Mouse (Mus musculus) olfactory bulb, adult 2 months (tissue): ENCODE data around the gene C8g.

Source experiments
- CTCF ChIP-seq: fragments of 200-500 bp; IDR thresholded peaks from 2 replicates; pipeline ENCODE4 v1.5.1; 2012; ENCODE audit warnings: low read depth, mild to moderate bottlenecking, low read length, moderate library complexity; ENCODE audit not compliant: insufficient read depth
- POLR2A ChIP-seq: fragments of 200-500 bp; IDR thresholded peaks from 2 replicates; pipeline ENCODE4 v1.6.1; 2012; ENCODE audit warnings: mild to moderate bottlenecking, low read depth, low read length, moderate library complexity; ENCODE audit not compliant: insufficient read depth

DNA sequence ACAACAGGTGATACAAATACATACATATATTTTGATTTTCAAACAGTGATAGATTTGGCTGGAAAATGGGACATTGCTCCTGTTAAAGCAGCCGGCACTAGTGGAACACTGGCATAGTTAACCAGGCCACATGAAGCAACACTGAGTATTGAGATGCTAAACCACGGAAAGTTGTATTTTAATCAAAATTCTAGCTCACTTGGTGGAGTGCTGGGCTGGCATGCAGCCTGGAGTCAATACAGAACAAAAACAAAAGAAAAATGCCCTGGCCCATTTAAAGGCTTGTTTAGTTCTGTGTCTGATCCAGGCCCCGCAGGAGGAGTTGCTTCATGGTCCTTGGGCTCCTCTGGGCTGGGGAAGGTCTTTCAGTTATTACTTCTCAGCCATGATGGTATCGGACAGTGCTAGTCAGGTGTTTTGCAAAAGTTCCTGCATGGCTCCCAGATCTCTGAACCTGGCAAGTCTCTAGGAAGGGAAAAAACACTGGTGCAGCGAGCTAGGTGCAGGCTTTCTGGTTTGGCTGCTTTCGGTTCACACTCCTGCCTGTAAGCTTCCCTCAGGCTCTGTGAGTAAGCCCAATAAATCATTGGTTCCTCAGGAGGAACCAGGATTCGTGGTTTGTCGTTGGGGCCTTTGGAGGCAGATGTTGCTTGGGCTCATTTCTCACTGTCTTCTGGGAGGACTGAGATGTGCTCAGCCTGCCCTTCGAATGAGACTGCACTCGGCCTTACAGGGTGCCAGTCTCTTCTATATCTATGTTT is 21.8 kb downstream of the C8g start:
- TF ChIP-seq POLR2A = no peak
- TF ChIP-seq CTCF = no peak
